Mouse (Mus musculus) liver, postnatal 0 days (tissue): ENCODE data around the gene Mettl3.

Source experiments
- CTCF ChIP-seq: sonication (generic); IDR thresholded peaks from 2 replicates; pipeline ENCODE4 v1.5.1; 2016; ENCODE audit warnings: antibody characterized with exemption, low read depth
- EP300 ChIP-seq: IDR thresholded peaks from 2 replicates; pipeline ENCODE4 v1.6.1; 2016; ENCODE audit warnings: antibody characterized with exemption, low read depth, mild to moderate bottlenecking

- no peak for TF ChIP-seq CTCF
- no peak for TF ChIP-seq EP300
Measured at GRCm38 (mm10) chr14:52316441-52317225, 11.7 kb upstream of the Mettl3 start.
